Mouse (Mus musculus) neural tube, embryonic 12.5 days (tissue): Measurements from ENCODE around the gene Atp8b3. TPM values are rescaled to one million over a fixed set of nuclear protein-coding genes. Genes with fewer than 3 reads are reported as not detected.
A peak's percentile ranks its signal among the peaks of the same experiment; 100 is the strongest.

Experiments used
- ATAC-seq: fragments of 200-750 bp; cut with Nextera tagmentation; 2 replicates; pipeline ENCODE4 v1.8.0; 2017; ENCODE audit warnings: low read depth, mild to moderate bottlenecking, moderate TSS enrichment, moderate library complexity; ENCODE audit not compliant: low FRiP score
- H3K27ac ChIP-seq: fragments of 300-500 bp; sonication (generic); 2 replicates; pipeline ENCODE4 v1.5.1; 2016
- H3K27me3 ChIP-seq: fragments of 300-500 bp; sonication (generic); replicated peaks from 2 replicates; pipeline ENCODE4 v1.6.1; 2016; ENCODE audit warnings: mild to moderate bottlenecking
- H3K36me3 ChIP-seq: fragments of 300-500 bp; sonication (generic); 2 replicates; pipeline ENCODE4 v1.6.1; 2016; ENCODE audit warnings: mild to moderate bottlenecking
- H3K4me1 ChIP-seq: fragments of 300-500 bp; sonication (generic); 2 replicates; pipeline ENCODE4 v1.6.1; 2016
- H3K4me2 ChIP-seq: fragments of 300-500 bp; sonication (generic); replicated peaks from 2 replicates; pipeline ENCODE4 v1.6.1; 2016; ENCODE audit warnings: mild to moderate bottlenecking
- H3K4me3 ChIP-seq: fragments of 300-500 bp; sonication (generic); 2 replicates; pipeline ENCODE4 v1.5.1; 2016
- H3K9ac ChIP-seq: fragments of 300-500 bp; sonication (generic); 2 replicates; pipeline ENCODE4 v1.6.1; 2016; ENCODE audit warnings: mild to moderate bottlenecking
- H3K9me3 ChIP-seq: fragments of 300-500 bp; sonication (generic); 2 replicates; pipeline ENCODE4 v1.6.1; 2016; ENCODE audit warnings: mild to moderate bottlenecking
- WGBS: fragments of 180-500 bp; shearing (Covaris S2); methylation state at CpG from one replicate; pipeline ENCODE4 v1.1.7; 2016; 5-methylcytosine and 5-hydroxymethylcytosine counted together
- polyA plus RNA-seq: library from polyadenylated mRNA; unstranded; fragments of >200 nt; fragmentation: Nextera tagmentation; extraction: Ambion mirVana; gene quantifications from 2 replicates; pipeline ENCODE4 v1.2.1, GENCODE M21; 2016

The Atp8b3 gene
- polyA plus RNA-seq, 1 experiment from 2014 or later: 1.0 TPM

DNA sequence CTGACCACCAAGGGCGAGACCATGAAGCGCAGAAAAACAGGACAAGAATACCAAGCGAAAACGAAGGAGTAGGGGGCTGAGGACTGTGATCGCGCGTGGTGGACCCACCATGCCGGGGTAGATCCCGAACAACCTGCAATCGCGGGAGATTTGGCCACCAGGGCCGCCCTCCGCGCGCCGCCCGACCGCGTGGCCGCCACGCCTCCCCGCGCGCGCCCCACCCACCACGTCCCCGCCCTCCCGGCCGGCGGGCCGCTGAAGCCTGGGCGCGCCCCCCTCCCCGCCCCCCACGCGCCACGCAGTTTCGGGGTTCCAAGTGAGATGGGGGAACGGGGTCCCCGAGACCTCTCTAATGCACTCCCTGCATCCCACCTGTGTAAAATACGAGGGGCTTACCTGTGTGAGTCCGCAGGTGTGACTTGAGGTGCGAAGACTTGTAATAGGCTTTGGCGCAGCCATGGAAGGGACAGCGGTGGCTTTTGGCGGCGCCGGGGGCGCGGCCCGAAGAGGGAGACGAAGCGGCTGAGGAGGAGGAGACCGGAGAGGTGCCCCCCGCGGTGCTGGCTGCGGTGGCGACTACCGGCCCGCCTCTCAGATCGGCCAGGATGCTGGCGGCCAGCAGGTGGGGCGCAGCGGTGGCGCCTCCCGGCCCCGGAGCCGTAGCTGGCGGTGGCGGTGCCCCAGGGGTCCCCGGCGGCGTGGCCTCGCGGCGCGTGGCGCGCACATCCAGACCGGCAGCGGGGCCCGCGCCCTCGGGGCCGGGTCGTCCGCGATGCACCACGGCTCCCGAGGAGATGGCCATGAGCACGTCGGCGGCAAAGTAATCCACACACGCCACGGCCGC, 37.6 kb upstream of the Atp8b3 start:
- peaks cover 58% of the 10 kb centered on the region for H3K4me1 ChIP-seq
- peak overlapping the region; percentile 78 for H3K4me3 ChIP-seq
- no peaks in the 10 kb centered on the region for H3K36me3 ChIP-seq
- peak overlapping the region; percentile 85 for H3K9ac ChIP-seq
- WGBS: under 1% methylated on average over 93 of the region's 96 CpGs
- no peaks in the 10 kb centered on the region for H3K27me3 ChIP-seq
- peak; percentile 11; the same call in 1 of the 2 replicates for ATAC-seq
- H3K27ac ChIP-seq: peak overlapping the region; percentile 68
- H3K9me3 ChIP-seq: no peaks in the 10 kb centered on the region
- peak overlapping the region; percentile 97 for H3K4me2 ChIP-seq

DNA sequence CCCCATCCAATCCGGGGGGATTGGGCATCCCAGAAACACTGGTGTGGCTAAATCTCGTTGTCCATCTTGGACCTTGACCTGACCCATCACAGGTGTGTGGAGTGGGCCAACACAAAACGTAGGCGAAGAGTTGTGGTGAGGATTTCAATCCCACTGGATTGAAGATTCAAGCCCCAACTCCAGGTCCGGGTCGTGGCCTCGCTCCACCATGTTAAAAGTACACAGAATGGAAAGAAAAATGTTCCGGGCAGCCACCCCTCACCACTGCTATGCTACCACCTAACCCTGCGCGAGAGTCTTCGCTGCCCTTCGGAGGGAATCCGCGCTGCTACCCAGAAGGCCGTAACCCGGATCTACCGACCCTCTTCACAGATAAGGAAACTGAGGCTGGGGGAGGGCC, 37.0 kb upstream of the Atp8b3 start:
- Histone ChIP-seq H3K9ac (peak overlapping the region; percentile 85), H3K27me3 (no peaks in the 10 kb centered on the region), H3K4me3 (peak overlapping the region; percentile 78), H3K4me1 (peaks cover 65% of the 10 kb centered on the region), H3K4me2 (peak overlapping the region; percentile 97), H3K27ac (no peak overlapping the region), H3K36me3 (no peaks in the 10 kb centered on the region), H3K9me3 (no peaks in the 10 kb centered on the region)
- no peak for ATAC-seq
- WGBS: 15% methylated on average over 17 of the region's 17 CpGs

DNA sequence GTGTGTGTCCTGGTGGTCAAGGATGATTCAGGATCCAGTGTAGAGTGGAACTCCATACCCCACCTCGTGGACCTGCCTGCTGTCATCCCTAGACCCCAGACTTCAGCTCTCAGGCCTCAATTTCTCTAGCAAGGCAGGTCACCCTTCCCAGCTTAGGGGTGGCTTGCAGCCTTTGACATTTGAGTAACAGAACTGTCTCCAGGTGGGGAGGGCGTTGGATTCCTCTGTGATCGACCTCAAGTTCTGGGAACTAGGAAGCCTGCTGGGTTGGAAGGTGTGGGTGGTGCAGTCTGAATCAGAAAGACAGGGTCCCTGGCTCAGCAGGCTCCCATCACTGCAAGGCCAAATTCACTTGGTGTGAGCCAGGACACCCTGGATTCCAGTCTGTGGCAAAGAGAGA, 36.0 kb upstream of the Atp8b3 start:
- H3K4me1 ChIP-seq: peaks cover 68% of the 10 kb centered on the region
- H3K9ac ChIP-seq: no peak overlapping the region
- no peak overlapping the region for H3K27ac ChIP-seq
- no peaks in the 10 kb centered on the region for H3K27me3 ChIP-seq
- no peak overlapping the region for H3K4me3 ChIP-seq
- no peak for ATAC-seq
- no peaks in the 10 kb centered on the region for H3K9me3 ChIP-seq
- 80% methylated on average over 3 of the region's 3 CpGs for WGBS
- peak overlapping the region; percentile 97 for H3K4me2 ChIP-seq
- no peaks in the 10 kb centered on the region for H3K36me3 ChIP-seq

DNA sequence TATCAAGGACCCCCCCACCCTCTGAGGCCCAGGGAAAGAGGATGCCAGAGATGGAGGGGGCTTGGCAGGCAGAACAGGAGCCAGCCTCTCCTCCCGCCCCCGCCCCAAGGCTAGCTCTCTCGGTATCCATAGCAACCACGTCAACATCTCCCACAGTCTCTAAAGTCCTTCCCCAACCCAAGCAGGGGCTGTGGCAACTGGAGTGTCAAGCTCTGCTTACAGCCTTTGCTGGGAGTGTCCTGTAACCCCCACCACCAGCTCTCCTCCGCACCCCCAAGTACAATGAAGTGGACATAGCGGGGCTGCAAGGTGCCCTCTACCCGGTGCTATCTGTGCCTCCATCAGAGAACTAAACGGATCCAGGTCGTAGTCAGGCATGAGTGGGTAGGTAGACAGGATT, 35.0 kb upstream of the Atp8b3 start:
- WGBS: 59% methylated on average over 9 of the region's 9 CpGs
- H3K27ac ChIP-seq: no peak overlapping the region
- no peaks in the 10 kb centered on the region for H3K9me3 ChIP-seq
- no peak for ATAC-seq
- H3K4me3 ChIP-seq: no peak overlapping the region
- 0 out of 2 replicates have a peak overlapping the region, but pooled peaks have one; percentile 10 for H3K4me2 ChIP-seq
- H3K27me3 ChIP-seq: no peaks in the 10 kb centered on the region
- H3K4me1 ChIP-seq: peaks cover 63% of the 10 kb centered on the region
- 0 out of 2 replicates have a peak overlapping the region, but pooled peaks have one; percentile 13 for H3K9ac ChIP-seq
- peaks cover 1% of the 10 kb centered on the region; the same call in 1 of the 2 replicates for H3K36me3 ChIP-seq

DNA sequence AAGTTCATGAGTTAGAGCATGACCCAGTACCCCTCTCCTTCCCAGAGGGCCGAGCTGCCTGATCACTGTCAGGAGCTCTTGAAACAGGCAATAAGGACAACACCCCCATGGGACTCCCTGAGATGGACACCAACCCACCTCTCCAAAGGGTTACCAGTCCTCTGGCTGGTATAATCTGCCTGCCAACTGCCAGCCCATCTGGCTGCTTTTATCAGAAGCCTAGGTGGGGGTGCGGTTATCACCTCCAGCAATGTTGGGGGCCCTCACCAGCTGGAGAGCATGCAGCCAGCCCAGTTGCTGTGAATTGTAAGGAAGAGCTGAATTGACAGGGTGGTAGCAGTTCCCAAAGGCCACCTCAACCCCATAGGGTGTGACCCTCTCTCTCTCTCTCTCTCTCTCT, 33.6 kb upstream of the Atp8b3 start:
- H3K4me1 ChIP-seq: peaks cover 60% of the 10 kb centered on the region
- no peaks in the 10 kb centered on the region for H3K9me3 ChIP-seq
- ATAC-seq: no peak

DNA sequence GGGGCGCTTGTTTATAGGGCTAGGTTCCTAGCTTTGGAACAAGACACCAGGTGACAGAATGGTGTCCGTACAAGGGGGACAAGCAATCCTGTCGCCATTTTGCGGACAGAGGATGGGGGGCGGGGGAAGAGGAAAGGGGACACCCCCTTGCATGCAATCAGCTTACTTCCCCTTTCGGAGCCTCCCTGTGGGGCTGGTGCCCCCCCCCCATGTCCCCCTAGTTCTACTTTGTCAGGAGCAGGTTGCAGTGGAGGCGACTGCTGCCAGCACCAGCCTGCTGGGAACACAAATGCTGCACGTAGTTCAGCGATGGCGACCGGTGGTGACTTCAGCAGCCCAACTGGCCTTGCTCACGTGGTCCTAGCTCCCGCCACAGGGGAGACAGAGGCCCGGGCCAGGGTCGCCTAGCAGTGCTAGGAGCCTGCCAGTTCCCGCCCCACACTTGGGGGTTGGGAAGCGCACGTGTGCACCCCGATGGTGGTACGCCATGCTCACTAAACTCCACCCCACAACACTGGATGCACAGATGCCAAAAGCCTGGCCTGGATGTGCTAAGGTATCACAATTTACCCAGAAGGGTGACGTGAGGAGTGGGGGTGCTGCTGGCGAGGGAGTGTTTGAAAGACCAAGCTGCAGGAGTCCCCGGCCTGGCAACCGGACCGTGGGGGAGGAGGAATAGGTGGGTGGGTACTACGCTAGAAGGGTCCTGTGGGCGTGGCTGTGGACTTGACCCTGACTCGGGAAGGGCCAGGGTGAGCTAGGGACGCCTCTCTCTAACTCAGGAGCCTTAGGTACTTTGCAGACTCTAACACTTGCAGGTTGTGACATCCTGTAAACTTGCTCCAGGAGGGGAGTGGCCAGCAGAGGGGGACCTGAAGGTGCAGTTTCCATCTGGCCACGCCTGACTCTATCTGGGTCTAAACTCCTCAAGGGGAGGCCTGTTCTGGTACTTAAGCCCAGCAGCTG, 32.2 kb upstream of the Atp8b3 start:
- ATAC-seq: no peak
- peaks cover 62% of the 10 kb centered on the region for H3K4me1 ChIP-seq
- WGBS: 18% methylated on average over 30 of the region's 30 CpGs

More for the DNA sequence above, 33.6 kb upstream of the Atp8b3 start:
- Histone ChIP-seq H3K4me3 (no peak overlapping the region), H3K4me2 (no peak overlapping the region), H3K36me3 (peaks cover 11% of the 10 kb centered on the region), H3K27ac (no peak overlapping the region), H3K27me3 (no peaks in the 10 kb centered on the region), H3K9ac (no peak overlapping the region)
- WGBS: 88% methylated on average over 2 of the region's 2 CpGs

DNA sequence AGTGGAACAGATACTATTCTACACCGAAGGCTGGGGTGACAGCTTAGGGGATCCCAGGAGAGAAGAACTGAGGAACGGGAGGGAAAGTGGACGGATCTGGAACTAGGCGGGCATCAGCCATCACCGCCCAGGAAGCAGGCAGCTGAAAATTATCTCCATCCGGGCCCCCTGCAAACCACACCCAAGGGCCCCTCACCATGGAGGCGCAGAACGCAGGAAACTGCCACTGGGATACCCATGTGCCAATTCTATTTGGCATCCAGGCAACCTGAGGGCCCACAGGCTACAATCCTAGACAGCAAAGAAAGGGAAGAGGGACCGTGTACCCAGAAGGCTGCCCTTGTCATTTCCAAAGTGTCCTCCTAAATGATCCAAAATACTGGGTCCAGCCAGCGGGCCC, 31.5 kb upstream of the Atp8b3 start:
- Histone ChIP-seq H3K4me2 (peak overlapping the region; percentile 53), H3K4me3 (no peak overlapping the region), H3K27me3 (no peaks in the 10 kb centered on the region), H3K36me3 (peaks cover 11% of the 10 kb centered on the region), H3K27ac (no peak overlapping the region), H3K4me1 (peaks cover 54% of the 10 kb centered on the region), H3K9ac (0 out of 2 replicates have a peak overlapping the region, but pooled peaks have one; percentile 22), H3K9me3 (no peaks in the 10 kb centered on the region)
- no peak for ATAC-seq
- WGBS: 88% methylated on average over 10 of the region's 10 CpGs

More for the DNA sequence above, 32.2 kb upstream of the Atp8b3 start:
- peak overlapping the region; percentile 22; the same call in 1 of the 2 replicates for H3K9ac ChIP-seq
- H3K27ac ChIP-seq: no peak overlapping the region
- H3K27me3 ChIP-seq: no peaks in the 10 kb centered on the region
- peaks cover 11% of the 10 kb centered on the region for H3K36me3 ChIP-seq
- H3K9me3 ChIP-seq: no peaks in the 10 kb centered on the region
- no peak overlapping the region for H3K4me3 ChIP-seq
- peak overlapping the region; percentile 53 for H3K4me2 ChIP-seq

DNA sequence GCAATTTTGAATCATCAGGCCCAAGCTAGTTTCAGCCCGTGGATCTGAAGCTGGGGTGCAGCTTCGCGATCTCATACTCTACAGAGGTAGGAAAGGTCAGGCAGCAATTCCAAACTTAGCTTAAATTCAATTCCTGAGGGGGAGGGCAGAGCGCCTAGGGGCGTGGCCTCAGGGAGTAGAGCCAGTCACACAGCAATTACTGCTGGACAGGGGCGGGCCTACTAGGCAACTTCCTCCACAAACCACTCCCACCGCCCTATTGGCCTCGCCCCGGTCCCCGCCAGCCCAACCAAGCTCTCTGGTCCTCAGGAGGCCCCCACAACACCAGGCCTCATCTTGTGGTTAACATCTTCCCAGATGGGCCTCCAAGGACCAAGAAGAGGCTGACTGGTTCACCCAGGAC, 30.7 kb upstream of the Atp8b3 start:
- peaks cover 47% of the 10 kb centered on the region for H3K4me1 ChIP-seq
- no peak overlapping the region for H3K9ac ChIP-seq
- H3K27me3 ChIP-seq: no peaks in the 10 kb centered on the region
- 0 out of 2 replicates have a peak overlapping the region, but pooled peaks have one; percentile 2 for H3K4me2 ChIP-seq
- H3K9me3 ChIP-seq: no peaks in the 10 kb centered on the region
- H3K4me3 ChIP-seq: no peak overlapping the region
- H3K36me3 ChIP-seq: peaks cover 11% of the 10 kb centered on the region
- no peak overlapping the region for H3K27ac ChIP-seq
- ATAC-seq: no peak
- WGBS: 35% methylated on average over 10 of the region's 10 CpGs

DNA sequence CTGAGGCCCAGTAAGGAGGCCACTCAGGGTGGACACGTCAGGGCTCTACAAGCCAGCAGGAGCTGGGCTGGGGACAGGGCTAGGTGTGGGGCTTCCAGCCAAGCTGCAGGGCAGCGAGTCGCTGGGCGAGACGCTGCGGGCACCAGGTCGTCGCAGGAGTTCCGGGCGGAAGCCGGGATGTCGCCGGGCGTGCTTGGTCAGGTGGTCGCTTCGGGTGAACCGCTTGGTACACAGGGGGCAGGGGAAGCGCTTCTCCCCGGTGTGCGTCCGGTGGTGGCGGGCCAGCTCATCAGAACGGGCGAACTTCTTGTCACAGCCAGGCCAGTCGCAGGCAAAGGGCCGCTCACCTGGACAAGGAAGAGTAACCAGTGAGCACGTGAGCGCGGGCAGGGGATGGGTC, 30.0 kb upstream of the Atp8b3 start:
- no peaks in the 10 kb centered on the region for H3K27me3 ChIP-seq
- no peak for ATAC-seq
- peaks cover 39% of the 10 kb centered on the region for H3K4me1 ChIP-seq
- 96% methylated on average over 29 of the region's 29 CpGs for WGBS
- H3K36me3 ChIP-seq: peaks cover 11% of the 10 kb centered on the region
- no peak overlapping the region for H3K4me2 ChIP-seq
- H3K9ac ChIP-seq: no peak overlapping the region
- H3K27ac ChIP-seq: no peak overlapping the region
- no peak overlapping the region for H3K4me3 ChIP-seq
- no peaks in the 10 kb centered on the region for H3K9me3 ChIP-seq

DNA sequence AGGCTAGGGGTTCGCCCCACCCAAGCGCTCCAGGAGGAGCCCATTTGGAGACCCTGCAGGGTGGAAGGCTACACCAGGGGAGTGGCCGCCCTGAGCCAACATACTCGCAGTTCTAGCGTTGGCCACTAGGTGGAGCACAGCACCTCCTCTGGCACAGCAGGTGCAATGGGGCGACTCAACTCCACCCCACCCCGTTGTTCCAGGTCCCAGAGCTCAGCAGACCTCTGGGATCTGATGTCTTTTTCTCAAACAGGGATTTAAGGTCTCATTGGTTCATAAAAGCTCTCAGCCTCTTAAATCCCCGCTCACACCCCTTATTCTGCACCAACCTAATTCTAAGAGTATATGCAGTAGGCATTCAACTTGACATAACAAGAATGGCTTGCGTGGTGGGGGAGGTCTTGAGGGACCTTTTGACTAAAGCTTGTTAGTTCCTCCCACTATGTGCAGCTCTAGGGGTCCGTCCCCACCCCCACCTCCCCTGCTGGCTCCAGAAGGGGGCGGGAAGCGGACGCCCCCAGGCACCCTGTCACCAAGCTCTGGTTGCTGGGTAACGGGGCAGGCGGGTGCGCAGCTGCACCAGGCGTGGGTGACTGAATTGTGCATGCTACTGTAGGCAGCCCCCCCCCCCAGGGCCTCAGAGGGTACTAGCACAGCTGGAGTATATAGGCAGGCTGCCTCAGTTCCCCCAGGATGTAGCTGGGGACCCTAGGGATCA, 27.6 kb upstream of the Atp8b3 start:
- H3K36me3 ChIP-seq: peaks cover 11% of the 10 kb centered on the region
- H3K4me2 ChIP-seq: peak overlapping the region; percentile 49
- ATAC-seq: peak; percentile 65
- peaks cover 30% of the 10 kb centered on the region for H3K4me1 ChIP-seq
- WGBS: 18% methylated on average over 17 of the region's 17 CpGs
- H3K27ac ChIP-seq: peak overlapping the region; percentile 64
- H3K4me3 ChIP-seq: 0 out of 2 replicates have a peak overlapping the region, but pooled peaks have one; percentile 0
- H3K9ac ChIP-seq: 0 out of 2 replicates have a peak overlapping the region, but pooled peaks have one; percentile 33
- no peaks in the 10 kb centered on the region for H3K9me3 ChIP-seq
- no peaks in the 10 kb centered on the region for H3K27me3 ChIP-seq

DNA sequence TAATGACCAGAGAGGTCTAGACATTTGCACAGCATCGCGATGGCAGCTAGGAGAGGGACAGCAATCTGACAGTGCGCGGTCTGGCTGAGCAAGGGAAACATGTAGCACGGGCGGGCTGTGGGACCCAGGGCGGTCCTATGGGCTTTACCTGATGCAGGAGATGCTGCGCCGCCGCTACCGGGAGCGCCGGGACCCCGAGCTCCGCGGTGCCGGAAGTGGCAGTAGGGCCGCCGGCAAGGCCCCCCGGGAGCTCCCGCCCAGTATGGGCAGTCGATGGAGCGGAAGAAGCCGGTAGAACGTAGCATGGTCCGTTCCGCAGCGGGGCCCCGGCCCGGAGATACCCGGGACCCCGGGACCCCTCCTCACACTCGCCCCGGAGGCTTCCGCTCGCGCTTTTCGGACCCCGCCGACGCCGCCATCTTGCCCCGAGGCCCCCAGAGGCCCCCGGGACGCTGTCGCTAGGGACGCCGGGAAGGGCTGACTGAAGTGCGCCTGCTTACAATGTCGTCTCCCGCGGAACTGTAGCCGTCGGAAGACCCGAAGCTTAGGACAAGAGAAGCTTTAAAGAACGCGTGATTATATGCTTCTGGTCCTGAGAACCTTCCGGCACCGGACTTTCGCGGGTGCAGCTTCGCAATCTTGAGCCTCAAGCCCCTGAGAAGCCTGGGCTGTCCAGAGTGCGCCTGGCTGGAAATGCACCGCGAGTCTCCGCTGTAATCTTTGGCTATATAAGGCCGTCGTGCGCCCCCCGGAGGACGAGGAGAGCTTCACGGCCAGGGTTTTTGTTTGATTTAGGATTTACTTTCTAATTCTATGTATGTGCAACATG, 22.4 kb upstream of the Atp8b3 start, which contains the start of gene Rexo1:
Gene Rexo1, minus strand, starts transcription at position 445 of the 829 bp plus-strand sequence.
- peak within 1 kb of the TSS; percentile 71 for H3K27ac ChIP-seq
- H3K9ac ChIP-seq: peak within 1 kb of the TSS; percentile 94
- H3K4me2 ChIP-seq: peak within 1 kb of the TSS; percentile 92
- ATAC-seq: peak; percentile 75
- H3K4me3 ChIP-seq: peak within 1 kb of the TSS; percentile 97
- peaks cover 33% of the 10 kb centered on the region for H3K4me1 ChIP-seq
- no peaks in the 10 kb centered on the region for H3K9me3 ChIP-seq
- no peaks in the 10 kb centered on the region for H3K27me3 ChIP-seq
- H3K36me3 ChIP-seq: no peaks in the 10 kb centered on the region
- WGBS: under 1% methylated on average over 72 of the region's 72 CpGs
